Mouse (Mus musculus): Measurements from ENCODE around the gene B3gnt5.
"Not testable (repeated sequence)": the region's sequence is repeated elsewhere in the genome, so short reads cannot be mapped to it uniquely, and the experiment has no call there.

The B3gnt5 gene

DNA sequence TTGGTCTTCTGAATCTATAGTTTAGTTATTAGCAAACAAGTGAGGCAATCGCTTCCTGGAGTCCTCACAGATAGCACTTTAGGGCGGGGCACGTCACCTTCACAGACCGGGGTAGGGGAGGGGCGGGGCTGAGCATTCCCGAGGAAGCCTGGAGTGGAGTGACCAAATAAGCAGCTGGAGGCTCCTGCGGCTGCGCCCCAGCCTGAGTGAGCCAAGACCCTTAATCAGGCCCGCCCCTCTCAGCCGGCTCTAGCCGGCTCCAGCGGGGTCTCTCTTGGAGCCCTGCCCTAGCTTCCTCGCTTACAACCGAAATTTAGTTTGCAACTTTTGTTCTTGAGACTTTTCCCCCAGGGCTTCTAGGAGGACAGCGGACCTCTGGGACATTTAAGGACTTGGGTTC lies at the start of gene B3gnt5:
Gene B3gnt5 (plus strand): TSS at position 135 of the 400 bp plus-strand sequence.
- DNase-seq = no peak

DNA sequence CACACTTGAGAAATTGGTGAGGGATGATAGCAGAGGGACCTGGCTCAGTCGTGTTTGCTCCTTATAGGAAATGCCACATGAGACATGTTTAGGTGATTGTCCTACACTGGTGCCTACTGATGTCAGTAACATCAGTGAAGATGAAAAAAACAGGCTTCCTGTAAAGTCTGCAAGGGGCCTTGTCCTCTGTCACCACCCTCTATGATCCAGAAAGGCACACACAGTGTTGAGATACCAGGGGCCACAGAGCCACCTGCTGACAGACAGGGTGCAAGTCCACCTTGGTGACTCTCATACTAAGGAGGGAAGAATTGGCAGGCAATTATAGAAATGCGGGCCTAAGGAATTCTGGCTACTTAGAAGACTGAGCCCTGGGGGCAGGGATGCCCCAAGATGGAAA lies 39.0 kb upstream of the B3gnt5 start:
- no peak for DNase-seq

DNA sequence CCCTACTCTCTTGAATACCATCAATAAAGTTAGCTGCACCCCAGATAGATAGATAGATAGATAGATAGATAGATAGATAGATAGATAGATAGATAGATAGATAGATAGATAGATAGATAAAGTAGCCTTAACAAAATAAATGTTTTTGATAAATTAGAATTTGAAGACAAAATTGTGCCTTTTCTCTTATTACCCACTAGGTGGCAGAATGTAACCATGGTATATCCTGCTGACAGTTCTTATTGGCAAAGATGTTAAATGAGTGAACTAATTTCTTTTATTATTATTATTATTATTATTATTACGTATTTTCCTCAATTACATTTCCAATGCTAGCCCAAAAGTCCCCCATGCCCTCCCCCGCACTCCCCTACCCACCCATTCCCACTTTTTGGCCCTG lies 35.9 kb upstream of the B3gnt5 start:
- DNase-seq = not testable (repeated sequence)

DNA sequence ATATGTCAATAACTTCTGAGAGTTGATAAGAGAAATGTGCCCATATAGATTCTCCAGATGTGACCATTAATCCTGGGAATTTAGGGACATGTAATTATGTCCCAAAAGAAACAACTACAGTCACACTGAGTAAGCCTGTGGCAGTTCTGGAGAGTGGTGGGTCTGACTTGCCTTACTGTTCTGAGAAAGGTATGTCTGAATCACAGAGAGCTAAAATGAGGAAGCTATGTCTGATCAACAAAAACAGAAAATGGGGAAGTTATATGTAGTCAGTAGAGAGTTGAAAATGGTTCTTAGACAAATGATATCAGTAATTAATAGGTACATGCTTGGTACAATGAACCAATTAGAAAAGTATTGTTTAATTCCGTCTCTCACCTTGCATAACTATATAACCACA lies 27.1 kb upstream of the B3gnt5 start:
- no peak for DNase-seq

DNA sequence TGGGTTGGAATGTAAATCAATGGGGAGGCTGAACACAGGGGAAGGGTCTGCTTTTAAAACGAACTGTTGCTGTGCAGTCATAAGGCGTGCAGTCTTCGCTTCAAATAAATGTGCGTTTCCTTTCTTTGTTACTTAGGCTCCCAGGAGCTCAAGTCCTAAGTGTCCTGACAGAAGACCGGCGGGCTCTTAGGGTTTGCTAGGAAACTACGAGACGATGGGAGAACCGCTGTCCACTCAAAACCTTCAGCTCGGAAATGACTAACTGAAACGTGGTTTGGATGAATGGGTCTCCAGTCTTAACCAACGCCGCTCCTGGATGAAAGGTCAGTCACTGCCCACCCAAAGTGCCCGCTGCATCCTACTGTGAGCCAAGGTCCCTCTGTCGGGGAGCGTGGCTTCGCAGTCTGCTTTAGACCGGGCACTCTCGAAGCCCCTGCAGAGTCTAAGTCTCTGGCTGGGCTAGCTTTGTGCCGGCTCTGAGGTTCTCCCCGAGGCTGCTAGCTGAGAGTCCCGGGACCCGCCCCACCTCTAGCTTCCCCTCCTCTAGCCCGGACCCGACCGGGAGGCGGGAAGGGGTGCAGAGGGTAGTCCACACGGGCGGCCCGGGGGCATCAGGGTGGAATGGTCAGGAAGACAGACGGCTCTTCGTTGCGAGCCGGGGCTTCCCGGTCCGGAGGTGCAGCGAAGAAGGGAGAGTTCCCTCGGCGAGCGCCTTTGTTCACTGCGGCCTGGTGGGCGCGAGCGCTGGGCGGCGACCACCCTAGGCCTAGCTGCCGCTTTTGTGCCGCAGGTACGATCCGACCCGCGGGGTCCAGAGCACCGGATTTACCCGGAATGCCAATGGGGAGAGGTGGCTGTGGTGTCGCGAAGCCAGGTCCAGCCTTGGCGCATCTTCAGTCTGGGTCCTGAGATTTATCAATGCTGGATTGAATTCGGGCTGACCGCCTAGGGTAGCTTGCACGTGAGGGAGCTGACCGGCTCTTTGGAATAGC lies 793 bp downstream of the B3gnt5 start:
- no peak for DNase-seq

DNA sequence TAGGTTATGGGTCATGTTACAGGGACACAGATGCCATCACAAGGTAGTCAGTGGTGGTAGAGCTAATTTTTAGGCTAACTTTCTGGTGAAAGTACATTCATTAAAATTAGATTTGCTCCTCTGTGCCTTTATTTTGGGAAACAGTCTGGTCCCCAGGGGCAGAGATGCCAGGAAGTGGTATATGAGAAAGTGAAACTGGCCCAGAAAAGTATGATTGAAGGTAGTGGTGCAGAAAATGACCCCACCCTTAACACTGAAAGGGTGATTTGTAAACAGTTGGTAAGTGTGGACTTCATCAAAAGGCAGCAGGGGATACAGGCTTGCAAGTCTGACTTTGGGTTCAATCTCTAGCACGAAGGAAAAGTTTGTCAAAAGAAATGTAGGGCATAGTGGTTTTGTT lies 1.7 kb downstream of the B3gnt5 start:
- no peak for DNase-seq

DNA sequence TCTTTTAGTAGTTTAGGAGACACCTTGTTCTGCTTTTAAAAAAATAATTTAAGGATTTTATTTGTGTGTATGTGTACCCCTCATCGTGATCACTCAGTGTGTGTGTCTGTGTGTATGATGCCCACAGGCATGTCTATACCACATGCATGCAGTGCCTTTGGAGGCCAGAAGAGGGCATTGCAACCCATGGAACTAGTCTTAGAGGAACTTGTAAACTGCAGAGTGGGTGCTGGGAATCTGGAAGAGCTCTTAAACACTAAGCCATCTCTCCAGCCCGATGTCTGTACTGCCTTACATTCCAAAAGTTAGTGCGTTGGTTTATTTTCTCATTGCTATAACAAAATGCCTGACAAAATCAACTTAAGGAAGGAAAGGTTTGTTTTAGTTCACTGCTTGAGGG lies 6.1 kb downstream of the B3gnt5 start:
- DNase-seq = no peak

DNA sequence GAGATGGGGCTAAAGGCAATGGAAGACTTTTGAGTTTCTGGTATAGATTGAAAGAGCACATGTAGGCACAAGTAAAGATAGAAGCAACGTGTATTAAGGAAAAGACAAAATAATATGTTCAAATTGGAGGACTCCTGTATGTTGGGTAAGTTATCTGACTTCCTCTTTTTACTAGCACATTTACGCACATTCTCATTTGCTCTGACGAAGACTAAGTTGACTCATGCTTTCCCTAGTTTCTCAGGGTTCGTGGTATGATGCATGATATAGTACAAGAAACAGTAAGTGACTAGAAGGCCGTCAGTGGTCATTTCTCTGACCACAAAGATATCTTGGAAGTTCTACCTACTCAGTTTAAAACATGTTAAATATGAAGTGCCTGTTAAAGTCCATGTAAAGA lies 8.0 kb downstream of the B3gnt5 start:
- DNase-seq = no peak

DNA sequence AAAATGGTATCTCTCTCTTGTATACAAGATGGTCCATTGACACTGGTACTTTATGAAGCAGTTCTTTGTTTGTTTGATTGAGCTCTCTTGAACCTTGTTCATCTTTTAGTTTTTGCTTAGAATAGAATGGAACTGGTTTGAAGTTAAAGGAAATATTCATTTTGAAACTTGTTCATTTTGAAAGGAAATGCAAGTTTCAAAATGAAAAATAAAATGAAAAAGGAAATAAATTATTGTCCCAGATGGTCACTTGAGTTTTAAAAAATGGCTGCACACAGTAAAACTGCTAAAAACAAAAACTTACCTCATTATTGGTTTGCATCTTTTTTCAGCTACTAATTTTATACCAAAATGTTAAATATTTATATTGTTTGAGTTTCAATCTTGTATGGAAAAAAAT lies 12.0 kb downstream of the B3gnt5 start:
- DNase-seq = no peak

DNA sequence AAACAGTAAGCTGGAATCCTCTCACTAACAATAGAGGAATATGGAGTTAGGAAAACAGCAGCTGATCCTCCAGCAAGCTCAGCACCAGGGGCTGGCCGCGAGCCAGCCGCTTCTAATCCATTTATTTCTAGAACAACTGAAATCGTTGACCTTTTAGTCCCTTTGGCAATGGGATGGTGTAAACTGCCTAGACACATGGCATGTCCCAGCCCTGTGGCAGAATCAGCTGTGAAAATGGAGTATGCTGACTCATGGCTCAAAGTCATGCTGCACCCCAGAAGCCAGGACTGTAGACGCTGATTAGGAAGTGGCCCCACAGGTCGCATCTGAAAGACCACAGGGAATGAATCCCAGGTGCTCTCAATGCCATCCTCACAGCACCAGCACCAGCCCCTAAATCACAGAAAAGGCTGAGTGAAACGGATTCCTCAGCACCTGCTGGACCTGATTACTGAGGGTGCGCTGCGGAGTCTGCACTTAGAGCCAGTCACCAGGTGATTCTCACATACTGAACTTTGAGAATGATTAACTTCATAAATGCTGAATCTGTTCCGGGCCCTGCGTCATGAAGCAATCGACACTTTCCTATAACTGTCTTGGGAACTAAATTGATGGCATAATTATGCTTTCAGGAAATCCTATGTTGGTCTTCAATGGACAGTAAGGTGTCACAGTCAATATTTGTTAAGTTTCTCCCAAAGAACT lies 26.5 kb downstream of the B3gnt5 start:
- no peak for DNase-seq

DNA sequence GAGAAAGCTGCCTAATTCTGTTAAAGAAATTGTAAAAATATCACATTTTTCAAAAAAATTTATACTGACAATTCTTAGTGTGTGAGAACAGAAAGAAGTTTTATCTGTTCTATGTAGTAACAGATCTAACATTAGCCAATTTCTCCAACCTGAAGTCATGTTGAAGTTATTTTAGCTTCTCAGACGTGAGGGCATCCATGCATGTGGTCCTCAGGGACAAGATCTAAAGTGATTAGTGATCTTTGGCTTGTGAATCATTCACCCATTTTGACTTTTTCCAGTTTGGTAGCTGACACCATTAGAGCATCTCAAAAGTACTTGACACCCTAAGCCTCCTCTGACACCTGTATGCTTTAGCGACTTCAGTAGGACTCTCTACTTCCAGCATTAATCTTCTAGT lies 29.9 kb downstream of the B3gnt5 start:
- DNase-seq = no peak

DNA sequence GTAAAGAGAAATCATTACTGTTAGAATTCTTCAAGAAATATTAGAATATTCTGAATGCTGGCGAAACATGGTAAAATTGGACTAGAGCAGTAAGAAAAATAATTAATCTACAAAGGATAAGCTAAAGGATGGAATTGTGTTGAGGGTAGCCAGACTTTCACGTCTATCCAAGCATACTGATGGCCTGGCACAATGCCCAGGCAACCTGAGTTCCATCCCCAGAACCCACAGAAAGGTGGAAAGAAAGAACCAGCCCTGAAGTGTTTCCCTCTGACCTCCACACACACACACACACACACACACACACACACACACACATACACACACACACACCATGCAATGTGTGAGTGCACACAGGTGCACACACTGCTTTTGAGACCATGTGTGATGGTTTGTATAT lies 58.8 kb downstream of the B3gnt5 start:
- no peak for DNase-seq
